In genomic region chr4:83040780-83041179, GRCm38 (mm10) we compare ENCODE assay signal across 25 mouse cellular contexts. TPM values are rescaled to one million over a fixed set of nuclear protein-coding genes. Genes with fewer than 3 reads are reported as not detected.
DNase-seq lines count a peak whose midpoint lies in the region; ATAC-seq and TF ChIP-seq lines count a peak whose summit lies in the region.
"Had no signal": no experiment of that assay in that cellular context is flagged by ENCODE, and none has a peak within 500 bp of the region (broad histone marks: within the 10 kb centered on the region; RNA-seq: fewer than 3 reads in every experiment).

No protein-coding gene starts in this region.

- peaks cover 6% of the 10 kb centered on the region; the same call in 1 of the 2 replicates for H3K4me1 ChIP-seq in kidney, embryonic 16.5 days (ENCODE audit: insufficient read depth, low read length)
- peaks cover 35% of the 10 kb centered on the region for H3K4me1 ChIP-seq in embryonic facial prominence, embryonic 10.5 days
- H3K4me1 ChIP-seq in embryonic facial prominence, embryonic 15.5 days, result peaks cover 17% of the 10 kb centered on the region

- H3K27me3 ChIP-seq in kidney, embryonic 16.5 days (ENCODE audit: insufficient read depth, low read length), result no peaks in the 10 kb centered on the region
- H3K27me3 ChIP-seq in embryonic facial prominence, embryonic 10.5 days (replicated peaks; ENCODE audit: low read depth, poor library complexity, severe bottlenecking), result no peaks in the 10 kb centered on the region
- no peaks in the 10 kb centered on the region for H3K27me3 ChIP-seq in embryonic facial prominence, embryonic 15.5 days
- H3K27me3 ChIP-seq: forebrain, embryonic 13.5 days; heart, embryonic 13.5 days; midbrain, embryonic 12.5 days; neural tube, embryonic 13.5 days had no signal

- intact Hi-C loops in left cerebral cortex, adult 2 months (cut with DNase I), result no loop called here

- TF ChIP-seq CTCF in left cerebral cortex, adult 2 months (IDR thresholded peaks at IDR 0.05), result no peak

- no peak overlapping the region for H3K4me3 ChIP-seq in kidney, embryonic 16.5 days (ENCODE audit: low read length)
- H3K4me3 ChIP-seq in embryonic facial prominence, embryonic 10.5 days, result 0 out of 2 replicates have a peak overlapping the region, but pooled peaks have one; percentile 11
- no peak overlapping the region for H3K4me3 ChIP-seq in embryonic facial prominence, embryonic 15.5 days (replicated peaks)
- no peak overlapping the region for H3K4me3 ChIP-seq in left cerebral cortex, adult 2 months
- H3K4me3 ChIP-seq: forebrain, embryonic 13.5 days; heart, embryonic 13.5 days; layer of hippocampus, adult 2 months; midbrain, embryonic 12.5 days; neural tube, embryonic 13.5 days had no signal

- H3K36me3 ChIP-seq in kidney, embryonic 16.5 days (ENCODE audit: insufficient read depth, low read length), result peaks cover 3% of the 10 kb centered on the region; the same call in 1 of the 2 replicates
- peaks cover 48% of the 10 kb centered on the region for H3K36me3 ChIP-seq in embryonic facial prominence, embryonic 10.5 days (replicated peaks)
- no peaks in the 10 kb centered on the region for H3K36me3 ChIP-seq in embryonic facial prominence, embryonic 15.5 days
- H3K36me3 ChIP-seq: midbrain, embryonic 12.5 days; neural tube, embryonic 13.5 days had no signal

- H3K27ac ChIP-seq in kidney, embryonic 16.5 days (ENCODE audit: low read length), result no peak overlapping the region
- H3K27ac ChIP-seq in embryonic facial prominence, embryonic 10.5 days (replicated peaks), result peak overlapping the region; percentile 69
- H3K27ac ChIP-seq in embryonic facial prominence, embryonic 15.5 days (replicated peaks), result no peak overlapping the region
- H3K27ac ChIP-seq in left cerebral cortex, adult 2 months, result no peak overlapping the region
- H3K27ac ChIP-seq: forebrain, embryonic 13.5 days; heart, embryonic 13.5 days; hindbrain, embryonic 14.5 days; layer of hippocampus, adult 2 months; midbrain, embryonic 12.5 days; neural tube, embryonic 13.5 days had no signal

- no peak overlapping the region for H3K4me2 ChIP-seq in kidney, embryonic 16.5 days (replicated peaks; ENCODE audit: low read depth, low read length)
- H3K4me2 ChIP-seq in embryonic facial prominence, embryonic 15.5 days (replicated peaks), result no peak overlapping the region
- H3K4me2 ChIP-seq: forebrain, embryonic 13.5 days; heart, embryonic 13.5 days; hindbrain, embryonic 14.5 days; midbrain, embryonic 12.5 days; neural tube, embryonic 13.5 days had no signal

- no peaks in the 10 kb centered on the region for H3K9me3 ChIP-seq in kidney, embryonic 16.5 days (ENCODE audit: low read length)
- H3K9me3 ChIP-seq in embryonic facial prominence, embryonic 10.5 days, result no peaks in the 10 kb centered on the region
- H3K9me3 ChIP-seq in embryonic facial prominence, embryonic 15.5 days (replicated peaks), result no peaks in the 10 kb centered on the region
- H3K9me3 ChIP-seq: forebrain, embryonic 13.5 days; heart, embryonic 13.5 days; midbrain, embryonic 12.5 days; neural tube, embryonic 13.5 days had no signal

- DNase-seq in kidney, postnatal 25 days, result no peak
- peak; percentile 80 for DNase-seq in embryonic facial prominence, embryonic 10.5 days (ENCODE audit: low spot score)
- peak; percentile 62 for DNase-seq in mesoderm, embryonic 11.5 days (ENCODE audit: low read depth, low spot score)
- no peak for DNase-seq in left cerebral cortex, adult 2 months (ENCODE audit: extremely low spot score in 1 of 2, low spot score in 2 of 2)
- DNase-seq in layer of hippocampus, postnatal 36 days, result no peak
- DNase-seq: adrenal gland, postnatal 36 days; B cell, adult 2 months; cerebellum, adult 11-12 months; cerebellum, postnatal 14 days; gastrocnemius, postnatal 10 days; heart, adult 18-20 months; heart, postnatal 36 days; kidney, adult 8-10 months; liver; right cerebral cortex, postnatal 14 days; thymus, adult 18-20 months had no signal

- H3K9ac ChIP-seq in kidney, embryonic 16.5 days (replicated peaks; ENCODE audit: low read length), result no peak overlapping the region
- H3K9ac ChIP-seq in embryonic facial prominence, embryonic 15.5 days, result no peak overlapping the region
- H3K9ac ChIP-seq: forebrain, embryonic 13.5 days; heart, embryonic 13.5 days; hindbrain, embryonic 14.5 days; midbrain, embryonic 12.5 days; neural tube, embryonic 13.5 days had no signal

- WGBS in kidney, embryonic 16.5 days, result 21% methylated on average over 3 of the region's 3 CpGs
- 20% methylated on average over 3 of the region's 3 CpGs for WGBS in embryonic facial prominence, embryonic 10.5 days
- WGBS in embryonic facial prominence, embryonic 15.5 days, result 39% methylated on average over 3 of the region's 3 CpGs

- peak; percentile 82 for ATAC-seq in kidney, embryonic 16.5 days (ENCODE audit: low FRiP score, low TSS enrichment)
- peak; percentile 84 for ATAC-seq in embryonic facial prominence, embryonic 15.5 days (ENCODE audit: insufficient number of reproducible peaks, low FRiP score, low TSS enrichment, low read depth)
- ATAC-seq: forebrain, embryonic 13.5 days had no signal

RNA-seq across cellular contexts. Expression of gene Frem1, which starts 11.4 kb away (rescaled TPM):
- 24.4 and 25.4 TPM in 2 replicates for polyA plus RNA-seq in kidney, embryonic 16.5 days (2015; fragmentation: Nextera tagmentation; extraction: Ambion mirVana)
- 15.0 and 15.5 TPM in 2 replicates for polyA plus RNA-seq in embryonic facial prominence, embryonic 10.5 days (2016; fragmentation: Nextera tagmentation; extraction: Ambion mirVana)
- 13.9 and 14.1 TPM in 2 replicates for polyA plus RNA-seq in embryonic facial prominence, embryonic 15.5 days (2015; fragmentation: Nextera tagmentation; extraction: Ambion mirVana)
- total RNA-seq in left cerebral cortex, adult 2 months (2021), result 1 to 10 TPM; 1.9 to 2.0 TPM
- total RNA-seq in layer of hippocampus, postnatal 36 days (2021), result 1 to 10 TPM; 2.7 to 3.1 TPM
- total RNA-seq: monocyte, adult 5-6 weeks had no signal

Comparison
In these comparisons a context has a peak if more than half of its experiments do, and no peak if none do; other contexts are left out.
1. DNase-seq: peak in embryonic facial prominence, embryonic 10.5 days (single experiment) and mesoderm, embryonic 11.5 days (single experiment); none in kidney, postnatal 25 days (0 of 2), left cerebral cortex, adult 2 months (0 of 2) and layer of hippocampus, postnatal 36 days (0 of 2).